Mouse (Mus musculus): Measurements from ENCODE around the gene Robo1. TPM values are rescaled to one million over a fixed set of nuclear protein-coding genes. Genes with fewer than 3 reads are reported as not detected.
A peak's percentile ranks its signal among the peaks of the same experiment; 100 is the strongest.

Robo1 gene
- polyA plus RNA-seq, 1 experiment = 7.2 TPM

GRCm38 (mm10) chr16:72934908-72935307 lies 626.8 kb downstream of the Robo1 start:
- no peak for DNase-seq (ENCODE audit: low spot score)

- DNase-seq (ENCODE audit: low spot score) = no peak
Observed at GRCm38 (mm10) chr16:72937183-72937582, 629.1 kb downstream of the Robo1 start.

- DNase-seq (ENCODE audit: low spot score) = no peak
Observed at GRCm38 (mm10) chr16:72939862-72940261, 631.8 kb downstream of the Robo1 start.

- DNase-seq (ENCODE audit: low spot score) = no peak
Observed at GRCm38 (mm10) chr16:72940786-72941185, 632.7 kb downstream of the Robo1 start.

GRCm38 (mm10) chr16:72944403-72944802 lies 636.3 kb downstream of the Robo1 start:
- DNase-seq (ENCODE audit: low spot score) = no peak

- no peak for DNase-seq (ENCODE audit: low spot score)
Observed at GRCm38 (mm10) chr16:72951969-72952368, 643.9 kb downstream of the Robo1 start.

- DNase-seq (ENCODE audit: low spot score) = no peak
Observed at GRCm38 (mm10) chr16:72959018-72959702, 651.1 kb downstream of the Robo1 start.

- DNase-seq (ENCODE audit: low spot score) = no peak
Observed at GRCm38 (mm10) chr16:72959823-72960222, 651.7 kb downstream of the Robo1 start.

- no peak for DNase-seq (ENCODE audit: low spot score)
Observed at GRCm38 (mm10) chr16:72963782-72964181, 655.7 kb downstream of the Robo1 start.

GRCm38 (mm10) chr16:72967509-72967908 lies 659.4 kb downstream of the Robo1 start:
- no peak for DNase-seq (ENCODE audit: low spot score)

GRCm38 (mm10) chr16:72969990-72970389 lies 661.9 kb downstream of the Robo1 start:
- no peak for DNase-seq (ENCODE audit: low spot score)

- DNase-seq (ENCODE audit: low spot score) = no peak
Observed at GRCm38 (mm10) chr16:72973685-72974084, 665.6 kb downstream of the Robo1 start.

- no peak for DNase-seq (ENCODE audit: low spot score)
Observed at GRCm38 (mm10) chr16:72974681-72975080, 666.6 kb downstream of the Robo1 start.

- no peak for DNase-seq (ENCODE audit: low spot score)
Observed at GRCm38 (mm10) chr16:72976849-72977576, 668.9 kb downstream of the Robo1 start.

- peak; percentile 39 for DNase-seq (ENCODE audit: low spot score)
Observed at GRCm38 (mm10) chr16:72979407-72980219, 671.5 kb downstream of the Robo1 start.

GRCm38 (mm10) chr16:72990376-72991167 lies 682.5 kb downstream of the Robo1 start:
- no peak for DNase-seq (ENCODE audit: low spot score)

GRCm38 (mm10) chr16:72993189-72993588 lies 685.1 kb downstream of the Robo1 start:
- DNase-seq (ENCODE audit: low spot score) = no peak

- DNase-seq (ENCODE audit: low spot score) = no peak
Observed at GRCm38 (mm10) chr16:72993594-72993993, 685.5 kb downstream of the Robo1 start.

- DNase-seq (ENCODE audit: low spot score) = no peak
Observed at GRCm38 (mm10) chr16:72995251-72995954, 687.3 kb downstream of the Robo1 start.

- DNase-seq (ENCODE audit: low spot score) = no peak
Observed at GRCm38 (mm10) chr16:72995955-72996535, 687.9 kb downstream of the Robo1 start.

- no peak for DNase-seq (ENCODE audit: low spot score)
Observed at GRCm38 (mm10) chr16:72998677-72999076, 690.6 kb downstream of the Robo1 start.

Measured in urinary bladder, adult 2 months (tissue).